Mouse (Mus musculus) heart, adult 9 months (tissue): ENCODE measurements around the gene Ggt1.
"Not testable (repeated sequence)": the region's sequence is repeated elsewhere in the genome, so short reads cannot be mapped to it uniquely, and the experiment has no call there.

ENCODE experiments used
- DNase-seq, 2 experiments: peaks; one replicate each; pipeline ENCODE4 v3.0.0; 2022; ENCODE audit warnings: low spot score in 2 of 2

Gene Ggt1

GRCm38 (mm10) chr10:75549886-75550285 lies 11.5 kb upstream of the Ggt1 start:
- no peak for DNase-seq

GRCm38 (mm10) chr10:75551175-75551574 lies 10.2 kb upstream of the Ggt1 start:
- DNase-seq: no peak

- no peak for DNase-seq
These were observed 9.3 kb upstream of the Ggt1 start for GRCm38 (mm10) chr10:75552106-75552505.

GRCm38 (mm10) chr10:75552701-75553450 lies 8.5 kb upstream of the Ggt1 start:
- no peak for DNase-seq

- DNase-seq: no peak
These were observed 7.3 kb upstream of the Ggt1 start for GRCm38 (mm10) chr10:75554090-75554489.

GRCm38 (mm10) chr10:75555557-75555956 lies 5.8 kb upstream of the Ggt1 start:
- DNase-seq: no peak

GRCm38 (mm10) chr10:75556026-75556425 lies 5.4 kb upstream of the Ggt1 start:
- no peak for DNase-seq

- DNase-seq: no peak
These were observed 2.9 kb upstream of the Ggt1 start for GRCm38 (mm10) chr10:75558515-75558914.

- no peak for DNase-seq
These were observed 2.2 kb upstream of the Ggt1 start for GRCm38 (mm10) chr10:75559041-75559675.

GRCm38 (mm10) chr10:75559676-75560548 lies 1.5 kb upstream of the Ggt1 start, which contains the start of gene Lrrc75b:
Gene Lrrc75b (minus strand): TSS chr10:75560330.
- peak; percentile 41 to 64 for DNase-seq

GRCm38 (mm10) chr10:75560549-75560899 lies 880 bp upstream of the Ggt1 start:
- no peak for DNase-seq

- DNase-seq: no peak
These were observed 1.2 kb downstream of the Ggt1 start for GRCm38 (mm10) chr10:75562596-75562995.

GRCm38 (mm10) chr10:75564687-75565265 lies 3.4 kb downstream of the Ggt1 start:
- no peak for DNase-seq

GRCm38 (mm10) chr10:75565436-75565835 lies 4.0 kb downstream of the Ggt1 start:
- no peak for DNase-seq

GRCm38 (mm10) chr10:75565906-75566305 lies 4.5 kb downstream of the Ggt1 start:
- no peak for DNase-seq

- no peak for DNase-seq
These were observed 4.9 kb downstream of the Ggt1 start for GRCm38 (mm10) chr10:75566321-75566720.

- DNase-seq: not testable (repeated sequence)
These were observed 5.4 kb downstream of the Ggt1 start for GRCm38 (mm10) chr10:75566765-75567164.

- no peak for DNase-seq
These were observed 6.6 kb downstream of the Ggt1 start for GRCm38 (mm10) chr10:75568029-75568428.

- no peak for DNase-seq
These were observed 7.0 kb downstream of the Ggt1 start for GRCm38 (mm10) chr10:75568441-75568840.

- DNase-seq: no peak
These were observed 7.4 kb downstream of the Ggt1 start for GRCm38 (mm10) chr10:75568851-75569250.

GRCm38 (mm10) chr10:75570981-75571657 lies 9.7 kb downstream of the Ggt1 start:
- no peak for DNase-seq
